Mouse (Mus musculus): Measurements from ENCODE around the gene Epb41l1.

DNA sequence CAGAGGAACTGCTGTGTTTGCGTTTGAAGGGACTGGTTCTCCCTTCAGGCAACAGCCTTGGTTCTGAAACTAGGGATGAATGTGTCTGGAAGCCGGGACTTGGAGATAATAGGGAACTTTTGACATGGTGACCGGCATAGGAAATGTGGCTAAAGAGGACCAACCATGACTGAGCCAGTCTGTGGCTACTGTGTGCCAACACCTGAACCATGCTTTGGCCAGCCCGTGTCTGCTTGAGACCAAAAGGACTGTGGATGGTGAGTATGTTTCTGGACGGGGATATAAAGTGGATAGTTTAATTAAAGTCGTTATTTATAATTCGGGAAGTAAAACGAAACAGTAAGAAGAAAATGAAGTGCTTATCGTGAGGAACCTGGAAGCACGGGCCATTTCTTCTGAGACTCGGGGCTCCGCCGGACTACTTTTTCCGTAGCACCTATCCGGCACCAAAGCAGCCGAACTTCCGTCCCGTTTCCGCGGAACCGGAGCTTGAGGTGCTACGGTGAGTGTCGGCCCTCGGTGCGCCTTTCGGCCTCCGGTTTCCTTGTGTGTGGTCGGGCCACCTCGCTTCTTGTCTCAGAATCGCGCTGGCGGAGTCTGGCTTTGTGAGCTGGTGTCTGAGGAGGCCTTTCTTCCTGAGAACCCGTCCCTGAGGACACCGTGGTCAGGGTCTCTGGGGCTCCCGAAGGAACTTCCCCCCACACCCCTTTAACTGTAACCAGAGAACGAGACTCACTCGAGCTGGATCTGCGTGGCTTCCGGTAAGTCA lies 126.6 kb downstream of the Epb41l1 start, which contains the start of gene Aar2:
- TF ChIP-seq CTCF (IDR thresholded peaks at IDR 0.05; ENCODE audit: extremely low read depth, insufficient read length, insufficient replicate concordance, low read depth, low read length), result no peak
- no peak for TF ChIP-seq POLR2A (IDR thresholded peaks at IDR 0.05; ENCODE audit: low read depth, low read length)

Data from small intestine, adult 2 months (tissue).